Mouse (Mus musculus) C2C12 (cell line): ENCODE data around the gene Rps19. TPM values are rescaled to one million over a fixed set of nuclear protein-coding genes. Genes with fewer than 3 reads are reported as not detected.

Experiments used
- H3K27me3 ChIP-seq: one replicate; pipeline ENCODE4 v1.6.1; 2011; ENCODE audit not compliant: control insufficient read depth, insufficient read depth, insufficient read length
- H3K36me3 ChIP-seq: one replicate; pipeline ENCODE4 v1.6.1; 2011; ENCODE audit not compliant: control insufficient read depth, insufficient read depth
- H3K4me3 ChIP-seq: one replicate; pipeline ENCODE4 v1.5.1; 2011; ENCODE audit warnings: mild to moderate bottlenecking, control low read depth; ENCODE audit not compliant: poor library complexity, insufficient read depth, severe bottlenecking
- H3K79me2 ChIP-seq: one replicate; pipeline ENCODE4 v1.6.1; 2011; ENCODE audit not compliant: control insufficient read depth, insufficient read depth
- H3K79me3 ChIP-seq: one replicate; pipeline ENCODE4 v1.6.1; 2011; ENCODE audit warnings: low read depth, control low read depth
- H3ac ChIP-seq: one replicate; pipeline ENCODE3; 2011; ENCODE audit warnings: low read depth; ENCODE audit not compliant: control insufficient read depth, insufficient read length
- CEBPB ChIP-seq: IDR thresholded peaks from one replicate; pipeline ENCODE4 v1.6.1; 2011; ENCODE audit warnings: low read depth, mild to moderate bottlenecking, control low read depth, moderate library complexity
- CTCF ChIP-seq: IDR thresholded peaks from one replicate; pipeline ENCODE4 v1.5.1; 2011; ENCODE audit not compliant: control insufficient read depth, insufficient read depth, insufficient read length
- FOSL1 ChIP-seq: IDR thresholded peaks from one replicate; pipeline ENCODE4 v1.8.0; 2011; ENCODE audit warnings: mild to moderate bottlenecking, low read length; ENCODE audit not compliant: poor library complexity, insufficient read depth, severe bottlenecking
- MAX ChIP-seq: IDR thresholded peaks from one replicate; pipeline ENCODE4 v1.6.1; 2011; ENCODE audit warnings: mild to moderate bottlenecking, control low read depth
- MYOD1 ChIP-seq: IDR thresholded peaks from one replicate; pipeline ENCODE4 v1.6.1; 2011; ENCODE audit warnings: low read depth; ENCODE audit not compliant: control insufficient read depth, insufficient read length
- MYOG ChIP-seq: IDR thresholded peaks from one replicate; pipeline ENCODE4 v1.6.1; 2011; ENCODE audit not compliant: control insufficient read depth, insufficient read length; ENCODE audit errors: extremely low read depth
- USF1 ChIP-seq: IDR thresholded peaks from one replicate; pipeline ENCODE4 v1.6.1; 2011; ENCODE audit warnings: low read depth, mild to moderate bottlenecking, control low read depth, moderate library complexity
- polyA plus RNA-seq: library from polyadenylated mRNA; unstranded; fragments of >200 nt; fragmentation: generic; extraction: Trizol; gene quantifications from one replicate; pipeline ENCODE4 v1.2.1, GENCODE M21; 2012; ENCODE audit warnings: missing spikeins

Gene Rps19
- polyA plus RNA-seq, 1 experiment = 3,185 TPM

GRCm38 (mm10) chr7:24912480-24912879 lies 28.3 kb downstream of the Rps19 start:
- Histone ChIP-seq H3K27me3 (no peaks in the 10 kb centered on the region), H3K79me2 (no peaks in the 10 kb centered on the region), H3ac (no peak overlapping the region), H3K79me3 (no peaks in the 10 kb centered on the region), H3K4me3 (no peak overlapping the region), H3K36me3 (peaks cover 15% of the 10 kb centered on the region)
- TF ChIP-seq MYOG (no peak), MAX (no peak), MYOD1 (no peak), FOSL1 (no peak), CTCF (no peak), CEBPB (no peak), USF1 (no peak)

GRCm38 (mm10) chr7:24918763-24919323 lies 34.7 kb downstream of the Rps19 start:
- Histone ChIP-seq H3K79me2 (no peaks in the 10 kb centered on the region), H3K79me3 (no peaks in the 10 kb centered on the region), H3K4me3 (no peak overlapping the region), H3K27me3 (no peaks in the 10 kb centered on the region), H3K36me3 (peaks cover 20% of the 10 kb centered on the region), H3ac (no peak overlapping the region)
- TF ChIP-seq CEBPB = no peak
- TF ChIP-seq FOSL1 = no peak
- TF ChIP-seq USF1 = no peak
- no peak for TF ChIP-seq MYOG
- no peak for TF ChIP-seq MYOD1
- no peak for TF ChIP-seq CTCF
- no peak for TF ChIP-seq MAX

- Histone ChIP-seq H3K27me3 (no peaks in the 10 kb centered on the region), H3K36me3 (peaks cover 27% of the 10 kb centered on the region)
Measured at GRCm38 (mm10) chr7:24919728-24920127, 35.6 kb downstream of the Rps19 start.

GRCm38 (mm10) chr7:24930475-24930874 lies 46.3 kb downstream of the Rps19 start:
- Histone ChIP-seq H3K36me3 (peaks cover 8% of the 10 kb centered on the region), H3K4me3 (no peak overlapping the region), H3K79me3 (no peaks in the 10 kb centered on the region), H3K79me2 (no peaks in the 10 kb centered on the region), H3ac (no peak overlapping the region), H3K27me3 (peaks cover 59% of the 10 kb centered on the region)
- TF ChIP-seq CEBPB (no peak), MYOD1 (no peak), CTCF (no peak), MYOG (no peak), USF1 (no peak), FOSL1 (no peak), MAX (no peak)

More at GRCm38 (mm10) chr7:24919728-24920127, 35.6 kb downstream of the Rps19 start:
- no peaks in the 10 kb centered on the region for H3K79me2 ChIP-seq
- no peak overlapping the region for H3ac ChIP-seq
- no peak overlapping the region for H3K4me3 ChIP-seq
- no peak for TF ChIP-seq MYOG
- no peak for TF ChIP-seq CEBPB
- TF ChIP-seq FOSL1 = no peak
- TF ChIP-seq MAX = no peak
- no peaks in the 10 kb centered on the region for H3K79me3 ChIP-seq

- TF ChIP-seq MYOD1 (no peak), CTCF (no peak), MYOG (no peak), MAX (no peak), USF1 (no peak), CEBPB (no peak), FOSL1 (no peak)
- no peak overlapping the region for H3K4me3 ChIP-seq
- H3ac ChIP-seq = no peak overlapping the region
- no peaks in the 10 kb centered on the region for H3K79me2 ChIP-seq
- H3K36me3 ChIP-seq = no peaks in the 10 kb centered on the region
- H3K79me3 ChIP-seq = no peaks in the 10 kb centered on the region
- peaks cover 71% of the 10 kb centered on the region for H3K27me3 ChIP-seq
Measured at GRCm38 (mm10) chr7:24931651-24932050, 47.5 kb downstream of the Rps19 start.

Other genes starting within 250 kb of the Rps19 start
- not detected for gene Lypd3, start 247.8 kb upstream of the Rps19 start, polyA plus RNA-seq
- gene Tex101, start 207.7 kb upstream of the Rps19 start, polyA plus RNA-seq = not detected
- not detected for gene BC049730, start 175.1 kb upstream of the Rps19 start, polyA plus RNA-seq
- gene Gm4763, start 157.5 kb upstream of the Rps19 start, polyA plus RNA-seq = not detected
- gene Cd177, start 124.1 kb upstream of the Rps19 start, polyA plus RNA-seq = not detected
- gene Ceacam10, start 107.2 kb upstream of the Rps19 start, polyA plus RNA-seq = 0.04 TPM
- 25.5 TPM for gene Gm9844, start 22.2 kb upstream of the Rps19 start, polyA plus RNA-seq
- gene Lypd4, start 14.4 kb upstream of the Rps19 start, polyA plus RNA-seq = not detected
- not detected for gene Dmrtc2, start 14.3 kb upstream of the Rps19 start, polyA plus RNA-seq
- 0.09 TPM for gene Cd79a, start 13.0 kb downstream of the Rps19 start, polyA plus RNA-seq
- gene Arhgef1, start 18.5 kb downstream of the Rps19 start, polyA plus RNA-seq = 84.4 TPM
- gene Gm4881, start 60.1 kb downstream of the Rps19 start, polyA plus RNA-seq = not detected
- 208 TPM for gene Rabac1, start 88.4 kb downstream of the Rps19 start, polyA plus RNA-seq
- gene Atp1a3, start 121.6 kb downstream of the Rps19 start, polyA plus RNA-seq = 0.22 TPM
- 9.8 TPM for gene Grik5, start 188.0 kb downstream of the Rps19 start, polyA plus RNA-seq
- 15.5 TPM for gene Zfp574, start 188.2 kb downstream of the Rps19 start, polyA plus RNA-seq